Mouse (Mus musculus): ENCODE results near the gene Trim67. TPM values are rescaled to one million over a fixed set of nuclear protein-coding genes. Genes with fewer than 3 reads are reported as not detected.
"Not testable (repeated sequence)": the region's sequence is repeated elsewhere in the genome, so short reads cannot be mapped to it uniquely, and the experiment has no call there.

The Trim67 gene
- polyA plus RNA-seq, 1 experiment: 19.4 TPM

DNA sequence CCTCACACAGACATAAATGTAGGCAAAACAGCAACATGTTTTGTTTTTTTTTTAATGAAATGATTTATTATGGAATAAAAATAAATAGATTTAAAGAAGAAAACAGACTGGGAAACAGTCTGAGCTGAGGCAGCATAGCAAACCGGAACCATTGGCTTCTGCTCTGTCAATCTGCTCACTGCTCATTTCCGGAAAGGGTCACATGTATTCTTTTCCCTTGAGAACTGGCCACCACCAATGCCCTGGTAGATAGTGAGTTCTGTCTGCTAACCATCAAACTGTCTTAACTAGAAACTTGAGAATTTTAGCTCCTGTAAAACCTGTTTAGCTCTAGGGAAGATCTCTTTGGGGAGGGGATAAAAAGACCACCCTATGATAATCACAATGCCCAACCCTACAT is 44.0 kb downstream of the Trim67 start:
- no peak for TF ChIP-seq CTCF (IDR thresholded peaks at IDR 0.05; ENCODE audit: borderline replicate concordance, insufficient read depth, low read depth, low read length)
- TF ChIP-seq POLR2A (IDR thresholded peaks at IDR 0.05; ENCODE audit: borderline replicate concordance, insufficient read depth, low read length): no peak
- DNase-seq: no peak
- Histone ChIP-seq H3K4me1 (ENCODE audit: control insufficient read depth, insufficient read depth, low read length) (0 out of 2 replicates have a peak, but pooled peaks cover 3% of the 10 kb centered on the region), H3K27me3 (ENCODE audit: control insufficient read depth, insufficient read depth, low read length) (no peaks in the 10 kb centered on the region), H3K27ac (ENCODE audit: insufficient read depth, low read length) (no peak overlapping the region), H3K4me3 (replicated peaks; ENCODE audit: insufficient read depth, low read depth, low read length) (no peak overlapping the region)
- WGBS: 70% methylated on average over 2 of the region's 2 CpGs

DNA sequence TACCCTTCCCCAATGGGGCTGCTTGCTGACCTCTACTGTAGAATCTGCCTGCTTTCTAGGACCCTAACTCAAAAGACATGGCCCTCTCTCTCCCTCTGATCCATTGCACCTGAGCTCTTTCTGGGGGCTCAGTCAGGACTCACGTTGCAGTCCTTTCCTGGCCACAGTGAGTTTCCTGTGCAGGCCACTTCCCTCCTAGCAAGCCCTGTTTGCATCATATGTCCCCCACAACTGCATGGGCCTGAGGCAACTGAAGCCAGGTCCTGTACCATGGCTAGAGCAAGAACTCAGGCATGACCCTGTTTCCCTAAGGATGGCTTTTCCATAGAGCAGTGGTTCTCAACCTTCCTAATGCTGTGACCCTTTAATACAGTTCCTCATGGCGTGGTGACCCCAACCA is 45.1 kb downstream of the Trim67 start:
- TF ChIP-seq POLR2A (IDR thresholded peaks at IDR 0.05; ENCODE audit: borderline replicate concordance, insufficient read depth, low read length) (no peak), CTCF (IDR thresholded peaks at IDR 0.05; ENCODE audit: borderline replicate concordance, insufficient read depth, low read depth, low read length) (no peak)
- H3K4me1 ChIP-seq (ENCODE audit: control insufficient read depth, insufficient read depth, low read length): 0 out of 2 replicates have a peak, but pooled peaks cover 4% of the 10 kb centered on the region
- no peak overlapping the region for H3K27ac ChIP-seq (ENCODE audit: insufficient read depth, low read length)
- H3K4me3 ChIP-seq (replicated peaks; ENCODE audit: insufficient read depth, low read depth, low read length): no peak overlapping the region
- no peak for DNase-seq
- H3K27me3 ChIP-seq (ENCODE audit: control insufficient read depth, insufficient read depth, low read length): no peaks in the 10 kb centered on the region
- WGBS: 85% methylated on average over 2 of the region's 2 CpGs

DNA sequence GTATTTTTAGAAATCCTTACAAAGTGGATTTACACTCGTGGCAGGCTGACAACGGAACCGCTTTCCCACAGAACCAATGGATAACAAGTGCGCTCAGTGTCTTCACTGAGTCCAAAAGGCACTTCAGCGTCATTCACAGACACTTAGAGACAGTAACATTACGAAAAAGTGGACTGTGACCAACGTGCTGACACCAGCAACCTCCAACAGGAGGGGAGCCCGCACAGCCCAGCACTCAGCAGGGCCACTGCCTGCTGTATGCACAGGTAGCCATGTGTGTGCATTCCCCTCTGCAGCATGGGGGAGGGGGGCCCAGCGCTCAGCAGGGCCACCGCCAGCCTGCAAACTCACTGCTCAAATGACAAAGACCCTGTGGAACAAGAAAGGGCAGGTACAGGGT is 46.5 kb downstream of the Trim67 start:
- Histone ChIP-seq H3K4me1 (ENCODE audit: control insufficient read depth, insufficient read depth, low read length) (peaks cover 8% of the 10 kb centered on the region; the same call in 1 of the 2 replicates), H3K27ac (ENCODE audit: insufficient read depth, low read length) (no peak overlapping the region), H3K4me3 (replicated peaks; ENCODE audit: insufficient read depth, low read depth, low read length) (no peak overlapping the region), H3K27me3 (ENCODE audit: control insufficient read depth, insufficient read depth, low read length) (no peaks in the 10 kb centered on the region)
- no peak for TF ChIP-seq CTCF (IDR thresholded peaks at IDR 0.05; ENCODE audit: borderline replicate concordance, insufficient read depth, low read depth, low read length)
- TF ChIP-seq POLR2A (IDR thresholded peaks at IDR 0.05; ENCODE audit: borderline replicate concordance, insufficient read depth, low read length): no peak
- DNase-seq: no peak
- 91% methylated on average over 10 of the region's 10 CpGs for WGBS

DNA sequence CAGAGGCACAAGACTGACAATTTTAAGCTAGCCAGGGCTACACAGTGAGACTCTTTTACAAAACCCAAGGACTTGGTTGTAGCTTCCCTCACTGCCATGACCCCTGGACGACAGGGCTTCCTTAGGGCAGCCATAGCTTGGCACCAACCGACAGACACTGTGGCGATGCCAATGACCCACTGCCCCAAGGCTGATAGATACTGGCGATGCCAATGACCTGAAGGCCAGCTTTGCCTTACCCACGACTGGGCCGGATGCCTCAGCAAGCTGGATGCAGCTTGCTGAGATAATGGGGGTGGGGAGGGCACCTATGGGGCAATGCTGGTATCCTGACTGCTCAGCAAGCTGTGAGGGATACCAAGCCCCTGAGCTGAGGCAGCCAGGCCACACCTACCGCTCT is 48.0 kb downstream of the Trim67 start:
- TF ChIP-seq CTCF (IDR thresholded peaks at IDR 0.05; ENCODE audit: borderline replicate concordance, insufficient read depth, low read depth, low read length): no peak
- no peak for TF ChIP-seq POLR2A (IDR thresholded peaks at IDR 0.05; ENCODE audit: borderline replicate concordance, insufficient read depth, low read length)
- no peak for DNase-seq
- H3K27me3 ChIP-seq (ENCODE audit: control insufficient read depth, insufficient read depth, low read length): no peaks in the 10 kb centered on the region
- 93% methylated on average over 7 of the region's 7 CpGs for WGBS
- peaks cover 8% of the 10 kb centered on the region; the same call in 1 of the 2 replicates for H3K4me1 ChIP-seq (ENCODE audit: control insufficient read depth, insufficient read depth, low read length)
- H3K27ac ChIP-seq (ENCODE audit: insufficient read depth, low read length): no peak overlapping the region
- no peak overlapping the region for H3K4me3 ChIP-seq (replicated peaks; ENCODE audit: insufficient read depth, low read depth, low read length)

DNA sequence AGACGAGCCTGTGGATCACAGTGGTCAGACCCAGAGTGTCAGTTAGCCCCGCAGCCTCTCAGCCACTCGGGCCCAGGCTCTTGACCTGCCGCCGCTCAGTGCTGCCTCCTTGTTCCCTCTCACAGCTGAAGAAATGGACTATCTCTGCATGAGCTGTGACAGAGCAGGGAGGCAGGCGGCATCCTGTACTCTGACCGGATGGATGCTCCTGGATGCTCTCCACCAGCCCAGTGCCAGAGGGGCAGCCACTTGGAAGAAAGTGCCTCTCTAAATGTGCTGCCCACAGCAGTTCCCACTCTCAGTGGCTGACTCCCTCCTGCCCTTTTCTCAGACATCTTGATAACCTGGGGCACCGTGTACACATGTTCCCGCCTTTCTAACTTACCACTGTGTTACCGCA is 48.9 kb downstream of the Trim67 start:
- DNase-seq: peak; percentile 42 to 49
- no peaks in the 10 kb centered on the region for H3K27me3 ChIP-seq (ENCODE audit: control insufficient read depth, insufficient read depth, low read length)
- no peak for TF ChIP-seq POLR2A (IDR thresholded peaks at IDR 0.05; ENCODE audit: borderline replicate concordance, insufficient read depth, low read length)
- no peak for TF ChIP-seq CTCF (IDR thresholded peaks at IDR 0.05; ENCODE audit: borderline replicate concordance, insufficient read depth, low read depth, low read length)
- H3K4me3 ChIP-seq (replicated peaks; ENCODE audit: insufficient read depth, low read depth, low read length): no peak overlapping the region
- 39% methylated on average over 10 of the region's 10 CpGs for WGBS
- peaks cover 8% of the 10 kb centered on the region; the same call in 1 of the 2 replicates for H3K4me1 ChIP-seq (ENCODE audit: control insufficient read depth, insufficient read depth, low read length)
- H3K27ac ChIP-seq (ENCODE audit: insufficient read depth, low read length): no peak overlapping the region

DNA sequence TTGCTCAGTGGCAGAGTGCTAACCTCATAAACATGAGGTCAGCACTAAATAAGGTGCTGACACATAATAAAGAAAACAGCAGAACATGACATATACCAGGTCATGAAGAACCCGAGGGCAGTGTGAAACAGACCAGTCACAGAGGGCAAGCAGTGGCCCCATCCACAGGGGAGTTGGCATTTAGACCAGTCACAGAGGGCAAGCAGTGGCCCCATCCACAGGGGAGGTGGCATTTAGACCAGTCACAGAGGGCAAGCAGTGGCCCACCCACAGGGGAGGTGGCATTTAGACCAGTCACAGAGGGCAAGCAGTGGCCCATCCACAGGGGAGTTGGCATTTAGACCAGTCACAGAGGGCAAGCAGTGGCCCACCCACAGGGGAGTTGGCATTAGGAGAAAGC is 50.0 kb downstream of the Trim67 start:
- not testable (repeated sequence) for H3K4me1 ChIP-seq (ENCODE audit: control insufficient read depth, insufficient read depth, low read length); H3K27me3 ChIP-seq (ENCODE audit: control insufficient read depth, insufficient read depth, low read length); DNase-seq; H3K27ac ChIP-seq (ENCODE audit: insufficient read depth, low read length); H3K4me3 ChIP-seq (replicated peaks; ENCODE audit: insufficient read depth, low read depth, low read length)
- WGBS: 42% methylated on average over 1 of the region's 1 CpGs

DNA sequence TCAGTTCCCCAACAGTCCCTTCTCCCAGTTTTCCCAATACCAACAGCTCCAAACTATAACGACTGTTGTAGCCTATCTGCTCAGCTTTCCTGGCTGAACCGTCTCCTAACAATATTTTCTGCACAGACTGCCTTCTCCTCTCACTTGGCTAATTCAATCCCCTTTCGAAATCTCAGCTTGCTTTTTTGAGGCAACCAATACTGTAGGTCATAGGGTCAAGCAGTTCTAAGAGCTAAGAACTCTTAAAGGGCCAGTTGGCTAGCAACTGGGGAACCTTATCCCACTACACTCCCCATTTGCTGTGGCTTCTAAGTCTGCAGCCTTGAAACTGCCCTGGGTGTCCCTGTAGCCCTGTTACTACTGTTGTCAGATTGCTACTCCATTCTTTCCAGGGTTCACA is 52.2 kb downstream of the Trim67 start:
- TF ChIP-seq POLR2A (IDR thresholded peaks at IDR 0.05; ENCODE audit: borderline replicate concordance, insufficient read depth, low read length) (no peak), CTCF (IDR thresholded peaks at IDR 0.05; ENCODE audit: borderline replicate concordance, insufficient read depth, low read depth, low read length) (no peak)
- DNase-seq: no peak
- Histone ChIP-seq H3K27ac (ENCODE audit: insufficient read depth, low read length) (no peak overlapping the region), H3K4me3 (replicated peaks; ENCODE audit: insufficient read depth, low read depth, low read length) (no peak overlapping the region), H3K27me3 (ENCODE audit: control insufficient read depth, insufficient read depth, low read length) (no peaks in the 10 kb centered on the region), H3K4me1 (ENCODE audit: control insufficient read depth, insufficient read depth, low read length) (peaks cover 8% of the 10 kb centered on the region; the same call in 1 of the 2 replicates)
- WGBS: 75% methylated on average over 3 of the region's 3 CpGs

DNA sequence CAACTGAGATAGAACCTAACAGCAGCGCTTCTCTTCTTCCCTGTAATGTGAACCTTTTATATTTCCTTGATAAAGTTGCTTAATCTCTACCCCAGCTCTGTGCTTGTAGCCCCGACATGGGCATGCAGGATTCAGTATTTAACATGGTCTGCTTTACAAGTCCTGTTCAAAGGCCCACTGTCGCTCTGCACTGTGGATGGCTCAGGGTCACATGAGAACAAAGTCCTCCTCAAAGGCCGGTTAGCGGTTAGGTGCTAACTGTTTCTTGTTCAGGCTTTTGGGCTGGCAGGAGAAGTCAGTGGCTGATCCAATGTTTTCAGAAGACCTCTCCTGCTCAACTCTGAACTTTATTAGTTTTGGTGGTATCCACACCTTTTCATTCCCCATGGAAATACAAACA is 52.7 kb downstream of the Trim67 start:
- TF ChIP-seq POLR2A (IDR thresholded peaks at IDR 0.05; ENCODE audit: borderline replicate concordance, insufficient read depth, low read length): no peak
- TF ChIP-seq CTCF (IDR thresholded peaks at IDR 0.05; ENCODE audit: borderline replicate concordance, insufficient read depth, low read depth, low read length): no peak
- Histone ChIP-seq H3K27ac (ENCODE audit: insufficient read depth, low read length) (no peak overlapping the region), H3K27me3 (ENCODE audit: control insufficient read depth, insufficient read depth, low read length) (no peaks in the 10 kb centered on the region), H3K4me1 (ENCODE audit: control insufficient read depth, insufficient read depth, low read length) (peaks cover 8% of the 10 kb centered on the region; the same call in 1 of the 2 replicates), H3K4me3 (replicated peaks; ENCODE audit: insufficient read depth, low read depth, low read length) (no peak overlapping the region)
- WGBS: 94% methylated on average over 5 of the region's 5 CpGs
- DNase-seq: no peak
